Mouse (Mus musculus) bone marrow, adult 2 months (tissue): ENCODE data around the gene Dync1i1.

ENCODE experiments used
- CTCF ChIP-seq: fragments of 200-500 bp; IDR thresholded peaks from 2 replicates; pipeline ENCODE4 v1.5.1; 2011; ENCODE audit warnings: low read length, control low read depth; ENCODE audit not compliant: control insufficient read depth, insufficient read depth
- POLR2A ChIP-seq: fragments of 200-500 bp; IDR thresholded peaks from 2 replicates; pipeline ENCODE4 v1.6.1; 2011; ENCODE audit warnings: low read depth, mild to moderate bottlenecking, control low read depth, low read length, borderline replicate concordance; ENCODE audit not compliant: control insufficient read depth

- TF ChIP-seq POLR2A, result no peak
- TF ChIP-seq CTCF, result no peak
Observed at GRCm38 (mm10) chr6:6023976-6024375, 298.5 kb downstream of the Dync1i1 start.
